Comparison of ENCODE assay signal across 19 mouse cellular contexts in genomic region chr5:23051458-23051857, GRCm38 (mm10).
"Had no signal": no experiment of that assay in that cellular context is flagged by ENCODE, and none has a peak within 500 bp of the region (broad histone marks: within the 10 kb centered on the region; RNA-seq: fewer than 3 reads in every experiment).

No protein-coding gene starts in this region.

- H3K4me3 ChIP-seq: liver, embryonic 13.5 days; liver, embryonic 15.5 days; lung, embryonic 15.5 days; megakaryocyte, embryonic 14.5 days; midbrain, embryonic 12.5 days; neural tube, embryonic 12.5 days; stomach, embryonic 15.5 days had no signal

- H3K27ac ChIP-seq: liver, embryonic 13.5 days; liver, embryonic 15.5 days; lung, embryonic 15.5 days; macrophage; midbrain, embryonic 12.5 days; neural tube, embryonic 12.5 days; stomach, embryonic 15.5 days; stomach, postnatal 0 days had no signal

- H3K36me3 ChIP-seq: liver, embryonic 13.5 days; liver, embryonic 15.5 days; lung, embryonic 15.5 days; midbrain, embryonic 12.5 days; neural tube, embryonic 12.5 days; stomach, embryonic 15.5 days had no signal

- ATAC-seq: liver, postnatal 0 days; lung, postnatal 0 days had no signal

- H3K9me3 ChIP-seq: liver, embryonic 13.5 days; liver, embryonic 15.5 days; lung, embryonic 15.5 days; midbrain, embryonic 12.5 days; neural tube, embryonic 12.5 days; stomach, embryonic 15.5 days had no signal

- H3K9ac ChIP-seq: liver, embryonic 13.5 days; liver, embryonic 15.5 days; liver, postnatal 0 days; lung, embryonic 15.5 days; midbrain, embryonic 12.5 days; neural tube, embryonic 12.5 days; stomach, embryonic 15.5 days had no signal

- H3K4me2 ChIP-seq: liver, embryonic 11.5 days; liver, embryonic 13.5 days; liver, embryonic 15.5 days; lung, embryonic 15.5 days; midbrain, embryonic 12.5 days; neural tube, embryonic 12.5 days; stomach, embryonic 15.5 days had no signal

- H3K4me1 ChIP-seq: liver, embryonic 13.5 days; liver, embryonic 15.5 days; lung, embryonic 15.5 days; megakaryocyte, embryonic 14.5 days; midbrain, embryonic 12.5 days; neural tube, embryonic 12.5 days; stomach, embryonic 15.5 days had no signal

- DNase-seq: liver, embryonic 13.5 days; liver, postnatal 0 days; lung, adult 2 months; lung, postnatal 14 days; lung, postnatal 36 days; right cerebral cortex, postnatal 14 days; thymus, adult 2 months; thymus, postnatal 25 days; thymus, postnatal 4 days had no signal

- H3K27me3 ChIP-seq: liver, embryonic 13.5 days; liver, embryonic 15.5 days; lung, embryonic 15.5 days; megakaryocyte, embryonic 14.5 days; midbrain, embryonic 12.5 days; neural tube, embryonic 12.5 days; stomach, embryonic 15.5 days had no signal
